Mouse (Mus musculus): ENCODE data around the gene Spint3. TPM values are rescaled to one million over a fixed set of nuclear protein-coding genes. Genes with fewer than 3 reads are reported as not detected.

The Spint3 gene
- polyA plus RNA-seq, 1 experiment from 2014 or later, result not detected

DNA sequence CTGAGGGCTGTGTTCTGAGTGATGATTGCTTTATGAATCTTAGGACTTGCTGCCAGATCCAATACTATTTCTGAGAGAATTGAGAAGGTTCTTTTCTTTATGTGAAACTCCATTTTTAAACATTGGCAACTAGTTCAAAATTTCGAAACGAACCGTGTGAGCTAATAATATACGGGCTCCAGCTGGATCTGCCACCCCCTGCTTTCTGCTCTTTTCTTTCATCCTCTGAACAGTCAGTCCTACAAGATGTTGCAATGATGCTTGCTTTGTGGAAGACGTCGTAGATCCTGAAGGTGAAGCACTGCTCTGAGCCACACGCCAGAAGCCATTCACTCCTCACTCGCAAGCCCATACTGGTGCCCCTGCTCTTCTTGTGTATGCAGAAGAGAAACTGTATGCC, 14.8 kb downstream of the Spint3 start:
- Histone ChIP-seq H3K36me3 (ENCODE audit: insufficient read depth, low read length) (no peaks in the 10 kb centered on the region), H3K27ac (no peak overlapping the region), H3K9ac (ENCODE audit: low read depth, low read length) (no peak overlapping the region), H3K9me3 (replicated peaks; ENCODE audit: low read length) (no peaks in the 10 kb centered on the region), H3K4me1 (replicated peaks; ENCODE audit: insufficient read depth, low read length) (no peaks in the 10 kb centered on the region; the same call in 1 of the 2 replicates), H3K4me3 (replicated peaks; ENCODE audit: low read depth, low read length) (no peak overlapping the region), H3K27me3 (ENCODE audit: insufficient read depth, low read length) (no peaks in the 10 kb centered on the region), H3K4me2 (ENCODE audit: low read length) (no peak overlapping the region)
- no peak for TF ChIP-seq CTCF (IDR thresholded peaks at IDR 0.05; ENCODE audit: low read depth)
- DNase-seq (ENCODE audit: low spot score) (no peak), ATAC-seq (replicated peaks; ENCODE audit: low FRiP score, low read depth) (no peak)
- 80% methylated on average over 8 of the region's 8 CpGs for WGBS

DNA sequence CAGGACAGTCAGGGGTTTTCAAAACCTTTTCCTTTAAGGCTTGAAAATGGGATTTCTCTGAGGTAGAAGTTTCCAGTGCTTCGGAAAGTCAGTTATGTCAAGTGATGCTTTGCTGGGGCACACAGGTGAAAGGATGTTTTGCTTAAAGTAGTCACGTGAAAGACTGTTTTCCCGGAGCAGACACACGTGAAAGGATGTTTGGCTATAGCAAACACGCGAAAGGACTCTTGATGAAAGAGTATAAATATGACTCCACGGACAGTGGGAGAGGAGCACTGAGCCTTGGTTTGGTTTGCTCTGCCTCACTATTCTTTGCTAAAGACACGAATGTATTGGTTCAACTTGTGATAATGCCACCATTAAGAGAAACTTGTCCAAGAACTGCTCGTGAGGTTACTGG, 21.8 kb downstream of the Spint3 start:
- no peaks in the 10 kb centered on the region for H3K27me3 ChIP-seq (ENCODE audit: insufficient read depth, low read length)
- H3K9ac ChIP-seq (ENCODE audit: low read depth, low read length), result no peak overlapping the region
- H3K36me3 ChIP-seq (ENCODE audit: insufficient read depth, low read length), result no peaks in the 10 kb centered on the region
- DNase-seq (ENCODE audit: low spot score), result no peak
- 89% methylated on average over 9 of the region's 9 CpGs for WGBS
- no peaks in the 10 kb centered on the region for H3K4me1 ChIP-seq (replicated peaks; ENCODE audit: insufficient read depth, low read length)
- no peak overlapping the region for H3K4me2 ChIP-seq (ENCODE audit: low read length)
- H3K27ac ChIP-seq, result no peak overlapping the region
- no peak overlapping the region for H3K4me3 ChIP-seq (replicated peaks; ENCODE audit: low read depth, low read length)
- TF ChIP-seq CTCF (IDR thresholded peaks at IDR 0.05; ENCODE audit: low read depth), result no peak
- no peak for ATAC-seq (replicated peaks; ENCODE audit: low FRiP score, low read depth)
- H3K9me3 ChIP-seq (replicated peaks; ENCODE audit: low read length), result no peaks in the 10 kb centered on the region

DNA sequence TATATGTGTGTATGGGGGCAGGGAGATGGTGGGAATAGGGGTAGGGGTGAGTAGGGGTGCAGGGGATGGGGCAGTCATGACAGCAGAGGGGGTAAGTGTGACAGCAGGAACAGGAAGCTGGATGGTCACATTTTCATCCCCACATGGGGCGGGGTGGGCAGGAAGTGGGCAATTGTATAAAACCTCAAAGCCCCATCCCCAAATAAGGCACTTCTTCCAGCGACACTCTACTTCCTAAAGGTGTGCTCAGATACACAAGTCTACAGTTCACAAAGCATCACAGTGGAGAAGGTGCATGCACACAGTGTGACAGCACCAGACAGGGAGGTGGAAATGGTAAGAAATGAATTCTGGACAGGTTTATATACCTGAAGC, 22.4 kb downstream of the Spint3 start:
- no peaks in the 10 kb centered on the region for H3K27me3 ChIP-seq (ENCODE audit: insufficient read depth, low read length)
- H3K27ac ChIP-seq, result no peak overlapping the region
- H3K9me3 ChIP-seq (replicated peaks; ENCODE audit: low read length), result no peaks in the 10 kb centered on the region
- ATAC-seq (replicated peaks; ENCODE audit: low FRiP score, low read depth) (no peak), DNase-seq (ENCODE audit: low spot score) (no peak)
- H3K9ac ChIP-seq (ENCODE audit: low read depth, low read length), result no peak overlapping the region
- H3K4me2 ChIP-seq (ENCODE audit: low read length), result no peak overlapping the region
- H3K4me3 ChIP-seq (replicated peaks; ENCODE audit: low read depth, low read length), result no peak overlapping the region
- no peaks in the 10 kb centered on the region for H3K4me1 ChIP-seq (replicated peaks; ENCODE audit: insufficient read depth, low read length)
- TF ChIP-seq CTCF (IDR thresholded peaks at IDR 0.05; ENCODE audit: low read depth), result no peak
- no peaks in the 10 kb centered on the region for H3K36me3 ChIP-seq (ENCODE audit: insufficient read depth, low read length)
- WGBS, result 76% methylated on average over 2 of the region's 2 CpGs

DNA sequence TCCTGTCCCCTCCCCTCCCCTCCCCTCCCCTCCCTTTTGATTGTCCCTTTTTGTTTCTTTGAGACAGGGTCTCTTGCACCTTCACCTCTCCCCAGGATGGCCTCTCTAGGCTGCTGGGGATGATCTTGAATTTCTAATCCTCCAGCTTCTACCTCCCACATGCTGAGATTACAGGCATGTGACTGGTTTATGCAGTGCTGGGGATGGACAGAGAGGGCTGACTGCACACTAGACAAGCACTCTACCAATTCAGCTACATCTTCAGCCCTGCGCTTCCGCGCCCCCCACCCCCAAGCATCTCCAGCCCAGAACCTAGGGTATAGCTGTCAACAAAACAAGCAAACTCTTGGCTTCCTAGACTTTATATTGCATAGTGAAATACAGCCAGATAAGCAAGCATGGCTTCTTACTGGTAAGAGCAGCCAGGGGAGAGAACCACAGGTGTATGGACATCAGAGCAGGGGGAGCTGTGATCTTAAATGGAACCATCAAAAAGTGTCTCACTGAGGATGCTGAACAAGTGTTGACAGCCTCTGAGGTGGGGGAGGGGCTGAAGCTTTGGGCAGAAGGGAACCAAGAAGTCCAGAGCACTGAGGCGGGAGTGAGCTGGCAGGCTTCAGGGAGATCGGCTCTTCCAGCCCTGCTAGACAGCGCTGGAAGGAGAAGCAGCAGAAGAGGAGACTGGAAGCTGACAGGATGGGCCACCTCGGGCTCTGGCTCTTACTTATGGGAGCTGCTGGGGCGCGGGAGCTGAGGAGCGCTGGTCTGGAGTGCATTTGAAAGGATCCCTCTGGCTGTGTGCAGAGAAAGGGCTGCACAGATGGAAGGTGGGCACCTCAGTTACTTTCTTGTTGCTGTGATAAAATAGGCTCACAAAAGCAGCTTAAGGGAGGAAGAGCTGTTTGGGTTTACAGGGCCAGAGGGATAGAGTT, 23.0 kb downstream of the Spint3 start:
- H3K27ac ChIP-seq, result no peak overlapping the region
- H3K9me3 ChIP-seq (replicated peaks; ENCODE audit: low read length), result no peaks in the 10 kb centered on the region
- H3K4me1 ChIP-seq (replicated peaks; ENCODE audit: insufficient read depth, low read length), result no peaks in the 10 kb centered on the region
- no peaks in the 10 kb centered on the region for H3K36me3 ChIP-seq (ENCODE audit: insufficient read depth, low read length)
- H3K4me2 ChIP-seq (ENCODE audit: low read length), result no peak overlapping the region
- H3K27me3 ChIP-seq (ENCODE audit: insufficient read depth, low read length), result no peaks in the 10 kb centered on the region
- DNase-seq (ENCODE audit: low spot score) (peak; percentile 41), ATAC-seq (replicated peaks; ENCODE audit: low FRiP score, low read depth) (peak; percentile 21; the same call in 1 of the 2 replicates)
- no peak overlapping the region for H3K9ac ChIP-seq (ENCODE audit: low read depth, low read length)
- TF ChIP-seq CTCF (IDR thresholded peaks at IDR 0.05; ENCODE audit: low read depth), result no peak
- 25% methylated on average over 10 of the region's 10 CpGs for WGBS
- H3K4me3 ChIP-seq (replicated peaks; ENCODE audit: low read depth, low read length), result no peak overlapping the region

DNA sequence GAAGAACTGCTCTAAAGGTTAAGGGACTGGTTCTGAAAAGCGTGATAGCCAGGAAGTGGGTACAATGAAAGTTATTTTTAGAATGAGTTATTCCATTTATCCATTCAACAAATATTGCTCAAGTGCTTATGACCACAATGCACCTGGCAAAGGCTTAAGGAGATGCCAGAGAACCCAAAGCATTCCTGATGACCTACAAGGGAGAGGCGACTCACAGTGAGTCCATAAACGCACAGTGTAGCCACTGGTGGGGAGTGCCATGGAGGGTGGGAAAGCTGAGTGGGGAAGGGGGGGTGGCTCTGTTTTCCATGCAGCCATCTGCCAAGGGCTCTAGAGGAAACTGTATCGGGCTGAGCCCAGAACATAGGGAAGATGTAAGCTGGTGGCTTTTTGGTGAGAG, 23.9 kb downstream of the Spint3 start:
- Histone ChIP-seq H3K9ac (ENCODE audit: low read depth, low read length) (no peak overlapping the region), H3K4me1 (replicated peaks; ENCODE audit: insufficient read depth, low read length) (0 out of 2 replicates have a peak, but pooled peaks cover 4% of the 10 kb centered on the region), H3K27ac (no peak overlapping the region), H3K4me2 (ENCODE audit: low read length) (no peak overlapping the region), H3K27me3 (ENCODE audit: insufficient read depth, low read length) (no peaks in the 10 kb centered on the region), H3K36me3 (ENCODE audit: insufficient read depth, low read length) (no peaks in the 10 kb centered on the region), H3K9me3 (replicated peaks; ENCODE audit: low read length) (no peaks in the 10 kb centered on the region), H3K4me3 (replicated peaks; ENCODE audit: low read depth, low read length) (no peak overlapping the region)
- TF ChIP-seq CTCF (IDR thresholded peaks at IDR 0.05; ENCODE audit: low read depth), result no peak
- ATAC-seq (replicated peaks; ENCODE audit: low FRiP score, low read depth), result no peak
- no peak for DNase-seq (ENCODE audit: low spot score)
- WGBS, result 48% methylated on average over 4 of the region's 4 CpGs

DNA sequence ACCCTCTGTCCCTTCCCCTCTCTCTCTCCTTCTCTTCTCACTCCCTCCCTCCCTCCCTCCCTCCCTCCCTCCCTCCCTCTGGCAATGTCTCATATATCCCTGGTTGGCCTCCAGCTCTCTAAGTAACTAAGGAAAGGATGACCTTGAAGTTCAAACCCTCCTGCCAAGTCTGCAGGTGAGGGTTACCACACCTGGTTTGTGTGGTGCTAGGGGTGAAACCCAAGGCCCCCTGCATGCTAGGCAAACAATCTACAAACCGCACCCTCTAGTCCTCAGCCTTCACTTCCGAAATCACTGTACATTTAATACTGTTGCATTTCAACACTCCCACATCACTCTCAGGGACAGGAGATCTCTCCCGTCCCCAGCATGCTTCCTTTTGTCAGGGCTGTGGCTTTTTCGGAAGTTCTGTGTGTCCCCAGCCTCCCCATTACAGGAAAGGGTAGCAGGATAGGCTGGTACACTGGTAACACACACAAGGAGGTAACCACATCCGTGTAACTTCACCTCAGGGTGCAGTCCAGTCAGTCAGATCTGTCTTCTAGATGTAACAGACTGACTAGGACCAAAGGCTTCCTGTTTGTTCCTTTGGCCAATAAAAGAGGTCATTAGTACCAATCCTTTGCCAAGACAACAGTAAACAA, 28.7 kb downstream of the Spint3 start:
- Histone ChIP-seq H3K9me3 (replicated peaks; ENCODE audit: low read length) (no peaks in the 10 kb centered on the region), H3K4me2 (ENCODE audit: low read length) (no peak overlapping the region), H3K27ac (peak overlapping the region; percentile 78), H3K36me3 (ENCODE audit: insufficient read depth, low read length) (no peaks in the 10 kb centered on the region), H3K4me3 (replicated peaks; ENCODE audit: low read depth, low read length) (no peak overlapping the region), H3K9ac (ENCODE audit: low read depth, low read length) (no peak overlapping the region), H3K4me1 (replicated peaks; ENCODE audit: insufficient read depth, low read length) (peaks cover 9% of the 10 kb centered on the region; the same call in 1 of the 2 replicates), H3K27me3 (ENCODE audit: insufficient read depth, low read length) (no peaks in the 10 kb centered on the region)
- TF ChIP-seq CTCF (IDR thresholded peaks at IDR 0.05; ENCODE audit: low read depth), result no peak
- DNase-seq (ENCODE audit: low spot score) (no peak), ATAC-seq (replicated peaks; ENCODE audit: low FRiP score, low read depth) (no peak)
- 20% methylated on average over 5 of the region's 5 CpGs for WGBS
